Mouse (Mus musculus): ENCODE measurements around the gene Npepps. TPM values are rescaled to one million over a fixed set of nuclear protein-coding genes. Genes with fewer than 3 reads are reported as not detected.
A peak's percentile ranks its signal among the peaks of the same experiment; 100 is the strongest.

Npepps gene
- total and polyA plus RNA-seq, 3 experiments, result 20.5 to 41.6 TPM; not detected in 1

DNA sequence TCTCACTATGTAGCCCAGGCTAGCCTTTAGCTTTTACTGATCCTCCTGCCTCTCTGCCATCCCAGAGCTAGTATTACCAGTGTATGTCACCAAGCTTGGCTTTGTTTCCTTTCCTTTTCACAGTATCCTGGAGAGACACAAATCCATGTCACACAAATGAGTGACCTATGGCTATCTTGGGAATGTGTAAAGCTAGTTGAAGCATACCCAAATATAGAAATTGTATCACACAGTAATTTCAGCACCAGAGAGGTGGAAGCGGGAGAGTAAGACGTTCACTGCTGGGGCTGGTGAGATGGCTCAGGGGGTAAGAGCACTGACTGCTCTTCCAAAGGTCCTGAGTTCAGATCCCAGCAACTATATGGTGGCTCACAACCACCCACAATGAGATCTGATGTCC, 19.5 kb upstream of the Npepps start:
- DNase-seq (ENCODE audit: low read depth, low spot score), result no peak
- Histone ChIP-seq H3K4me3 (ENCODE audit: control insufficient read depth in 1 of 2, insufficient read depth in 1 of 2, low read depth in 2 of 2, low read length in 2 of 2) (no peak overlapping the region), H3K4me1 (ENCODE audit: control insufficient read depth in 1 of 2, insufficient read depth in 2 of 2, low read length in 2 of 2) (peaks cover 0 to 13% of the 10 kb centered on the region in 2 experiments; a peak in 2 of 4 replicates), H3K9me3 (replicated peaks; ENCODE audit: insufficient read depth, low read length) (no peaks in the 10 kb centered on the region), H3K27me3 (ENCODE audit: control insufficient read depth in 1 of 2, insufficient read depth in 2 of 2, low read length in 2 of 2) (peaks cover 0 to 2% of the 10 kb centered on the region in 2 experiments; a peak in 1 of 4 replicates), H3K36me3 (ENCODE audit: control insufficient read depth in 1 of 2, insufficient read depth in 2 of 2, low read length in 2 of 2) (no peaks in the 10 kb centered on the region), H3K9ac (ENCODE audit: control insufficient read depth, low read depth, low read length, poor library complexity, severe bottlenecking) (no peak overlapping the region), H3K79me2 (ENCODE audit: control insufficient read depth, insufficient read depth, low read length, poor library complexity) (no peaks in the 10 kb centered on the region), H3K27ac (ENCODE audit: control insufficient read depth, low read depth, low read length) (no peak overlapping the region)
- TF ChIP-seq MYC (IDR thresholded peaks at IDR 0.05; ENCODE audit: low read depth, low read length), result no peak
- TF ChIP-seq E2F4 (IDR thresholded peaks at IDR 0.05; ENCODE audit: borderline replicate concordance, low read depth, low read length), result no peak
- no peak for TF ChIP-seq ZKSCAN1 (IDR thresholded peaks at IDR 0.05; ENCODE audit: low read depth, low read length)
- no peak for TF ChIP-seq MAX (IDR thresholded peaks at IDR 0.05; ENCODE audit: low read length)
- TF ChIP-seq CTCF (IDR thresholded peaks at IDR 0.05 in 2 of 3, conservative IDR thresholded peaks at IDR 0.05 in 1 of 3; ENCODE audit: control insufficient read depth in 1 of 3, insufficient read depth in 1 of 3, low read depth in 2 of 3, low read length in 3 of 3, poor library complexity in 1 of 3, severe bottlenecking in 1 of 3), result no peak
- TF ChIP-seq NRF1 (IDR thresholded peaks at IDR 0.05; ENCODE audit: insufficient read depth, low read depth, low read length, poor library complexity, severe bottlenecking), result no peak
- no peak for TF ChIP-seq MXI1 (IDR thresholded peaks at IDR 0.05; ENCODE audit: low read depth, low read length)
- TF ChIP-seq MEF2A (IDR thresholded peaks at IDR 0.05; ENCODE audit: extremely low read depth, insufficient replicate concordance, low read depth, low read length, poor library complexity, severe bottlenecking), result no peak

DNA sequence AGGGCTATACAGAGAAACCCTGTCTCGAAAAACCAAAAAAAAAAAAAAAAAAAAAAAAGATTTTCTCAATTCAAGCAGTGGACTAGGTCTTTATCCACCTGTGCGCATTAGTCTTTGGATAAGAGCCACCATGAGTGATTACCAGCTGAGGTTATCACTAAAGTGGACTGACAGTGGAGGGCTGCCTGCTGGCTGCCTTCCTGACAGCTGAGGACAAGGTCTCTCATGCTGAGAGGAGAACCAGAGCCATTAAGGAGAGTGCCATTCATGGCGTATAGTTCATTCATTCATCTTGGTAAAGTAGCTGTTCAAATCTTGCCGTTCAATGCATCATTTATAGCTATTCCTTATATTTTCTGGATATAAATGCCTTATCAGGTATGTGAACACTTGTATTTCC, 16.1 kb upstream of the Npepps start:
- Histone ChIP-seq H3K79me2 (ENCODE audit: control insufficient read depth, insufficient read depth, low read length, poor library complexity) (no peaks in the 10 kb centered on the region), H3K36me3 (ENCODE audit: control insufficient read depth in 1 of 2, insufficient read depth in 2 of 2, low read length in 2 of 2) (no peaks in the 10 kb centered on the region), H3K9ac (ENCODE audit: control insufficient read depth, low read depth, low read length, poor library complexity, severe bottlenecking) (no peak overlapping the region), H3K27me3 (ENCODE audit: control insufficient read depth in 1 of 2, insufficient read depth in 2 of 2, low read length in 2 of 2) (peaks cover 0 to 2% of the 10 kb centered on the region in 2 experiments; a peak in 1 of 4 replicates), H3K4me1 (ENCODE audit: control insufficient read depth in 1 of 2, insufficient read depth in 2 of 2, low read length in 2 of 2) (peaks cover 0 to 6% of the 10 kb centered on the region in 2 experiments; a peak in 1 of 4 replicates), H3K27ac (ENCODE audit: control insufficient read depth, low read depth, low read length) (no peak overlapping the region), H3K9me3 (replicated peaks; ENCODE audit: insufficient read depth, low read length) (no peaks in the 10 kb centered on the region), H3K4me3 (ENCODE audit: control insufficient read depth in 1 of 2, insufficient read depth in 1 of 2, low read depth in 2 of 2, low read length in 2 of 2) (no peak overlapping the region)
- no peak for TF ChIP-seq CHD2 (IDR thresholded peaks at IDR 0.05; ENCODE audit: low read length)
- TF ChIP-seq ZNF384 (IDR thresholded peaks at IDR 0.05; ENCODE audit: low read depth, low read length), result 0 out of 2 replicates have a peak, but pooled peaks have one; percentile 19
- DNase-seq (ENCODE audit: low read depth, low spot score), result no peak

DNA sequence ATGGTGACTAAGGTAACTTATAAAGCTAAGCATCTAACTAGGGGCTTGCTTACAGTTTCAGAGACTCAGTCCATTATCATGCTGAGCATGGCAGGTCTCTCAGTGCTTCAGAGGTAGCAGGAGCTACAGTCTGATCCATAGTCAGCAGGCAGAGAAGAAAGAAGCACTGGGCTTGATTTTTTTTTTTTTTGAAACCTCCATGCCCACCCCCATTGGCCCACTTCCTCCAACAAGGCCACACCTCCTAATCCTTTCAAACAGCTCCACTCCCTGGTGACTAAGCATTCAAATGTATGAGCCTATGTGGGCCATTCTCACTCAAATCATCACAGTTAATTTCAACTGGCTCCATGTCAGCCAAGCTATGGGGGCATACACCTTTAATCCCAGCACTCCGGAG, 12.3 kb upstream of the Npepps start:
- no peak overlapping the region for H3K27ac ChIP-seq (ENCODE audit: control insufficient read depth, low read depth, low read length)
- H3K79me2 ChIP-seq (ENCODE audit: control insufficient read depth, insufficient read depth, low read length, poor library complexity), result no peaks in the 10 kb centered on the region
- no peaks in the 10 kb centered on the region for H3K36me3 ChIP-seq (ENCODE audit: control insufficient read depth in 1 of 2, insufficient read depth in 2 of 2, low read length in 2 of 2)
- no peak for TF ChIP-seq ZKSCAN1 (IDR thresholded peaks at IDR 0.05; ENCODE audit: low read depth, low read length)
- no peak for TF ChIP-seq USF1 (IDR thresholded peaks at IDR 0.05; ENCODE audit: low read depth, low read length)
- TF ChIP-seq ZNF384 (IDR thresholded peaks at IDR 0.05; ENCODE audit: low read depth, low read length), result peak; percentile 50
- DNase-seq (ENCODE audit: low read depth, low spot score), result no peak
- no peaks in the 10 kb centered on the region for H3K9me3 ChIP-seq (replicated peaks; ENCODE audit: insufficient read depth, low read length)
- no peak overlapping the region for H3K9ac ChIP-seq (ENCODE audit: control insufficient read depth, low read depth, low read length, poor library complexity, severe bottlenecking)
- no peak overlapping the region for H3K4me3 ChIP-seq (ENCODE audit: control insufficient read depth in 1 of 2, insufficient read depth in 1 of 2, low read depth in 2 of 2, low read length in 2 of 2)
- H3K27me3 ChIP-seq (ENCODE audit: control insufficient read depth in 1 of 2, insufficient read depth in 2 of 2, low read length in 2 of 2), result peaks cover 0 to 2% of the 10 kb centered on the region in 2 experiments; a peak in 1 of 4 replicates
- 0 out of 4 replicates have a peak, but pooled peaks cover 0 to 4% of the 10 kb centered on the region in 2 experiments for H3K4me1 ChIP-seq (ENCODE audit: control insufficient read depth in 1 of 2, insufficient read depth in 2 of 2, low read length in 2 of 2)

Measured in MEL (cell line).